Mouse (Mus musculus) intestine, embryonic 14.5 days (tissue): Measurements from ENCODE around the gene Ciart. TPM values are rescaled to one million over a fixed set of nuclear protein-coding genes. Genes with fewer than 3 reads are reported as not detected.

ENCODE experiments used
- ATAC-seq: fragments of 200-750 bp; cut with Nextera tagmentation; replicated peaks from 2 replicates; pipeline ENCODE4 v1.8.0; 2017; ENCODE audit warnings: low read depth, moderate number of reproducible peaks, moderate TSS enrichment, moderate library complexity; ENCODE audit not compliant: low FRiP score, low TSS enrichment
- DNase-seq: peaks from one replicate; pipeline ENCODE4 v3.0.0-alpha.2; 2018; ENCODE audit warnings: low spot score
- H3K27ac ChIP-seq: fragments of 300-500 bp; sonication (generic); 2 replicates; pipeline ENCODE4 v1.5.1; 2014; ENCODE audit warnings: low read depth, mild to moderate bottlenecking, control low read depth
- H3K27me3 ChIP-seq: fragments of 300-500 bp; sonication (generic); replicated peaks from 2 replicates; pipeline ENCODE4 v1.6.1; 2014; ENCODE audit warnings: low read length, control low read depth; ENCODE audit not compliant: control insufficient read depth, insufficient read depth
- H3K36me3 ChIP-seq: fragments of 300-500 bp; sonication (generic); 2 replicates; pipeline ENCODE4 v1.6.1; 2014; ENCODE audit warnings: low read length, control low read depth; ENCODE audit not compliant: control insufficient read depth, insufficient read depth
- H3K4me1 ChIP-seq: fragments of 300-500 bp; sonication (generic); replicated peaks from 2 replicates; pipeline ENCODE4 v1.6.1; 2014; ENCODE audit warnings: low read length, control low read depth, mixed read lengths; ENCODE audit not compliant: control insufficient read depth, insufficient read depth
- H3K4me2 ChIP-seq: fragments of 300-500 bp; sonication (generic); 2 replicates; pipeline ENCODE4 v1.6.1; 2014; ENCODE audit warnings: low read length
- H3K4me3 ChIP-seq: fragments of 300-500 bp; sonication (generic); 2 replicates; pipeline ENCODE4 v1.5.1; 2014; ENCODE audit warnings: low read depth, low read length, control low read depth, mixed read lengths
- H3K9ac ChIP-seq: fragments of 300-500 bp; sonication (generic); 2 replicates; pipeline ENCODE4 v1.6.1; 2014; ENCODE audit warnings: mild to moderate bottlenecking, low read length
- H3K9me3 ChIP-seq: fragments of 300-500 bp; sonication (generic); 2 replicates; pipeline ENCODE4 v1.6.1; 2016; ENCODE audit warnings: low read length, control low read depth; ENCODE audit not compliant: control insufficient read depth
- WGBS: fragments of 180-500 bp; shearing (Covaris S2); extraction: QIAGEN DNeasy Blood & Tissue Kit; methylation state at CpG from one replicate; pipeline ENCODE4 v1.1.7; 2014; 5-methylcytosine and 5-hydroxymethylcytosine counted together
- polyA plus RNA-seq: library from polyadenylated mRNA; unstranded; fragments of >200 nt; fragmentation: Nextera tagmentation; extraction: Ambion mirVana; gene quantifications from 2 replicates; pipeline ENCODE4 v1.2.1, GENCODE M21; 2014

The Ciart gene
- polyA plus RNA-seq, 1 experiment from 2014 or later: 6.7 TPM

- Histone ChIP-seq H3K27ac (peak within 1 kb of the TSS; percentile 57), H3K4me2 (peak within 1 kb of the TSS; percentile 62), H3K9ac (peak within 1 kb of the TSS; percentile 79), H3K36me3 (peaks cover 32% of the 10 kb centered on the region), H3K27me3 (no peaks in the 10 kb centered on the region), H3K4me3 (peak within 1 kb of the TSS; percentile 88), H3K9me3 (no peaks in the 10 kb centered on the region), H3K4me1 (peaks cover 5% of the 10 kb centered on the region; the same call in 1 of the 2 replicates)
- WGBS: under 1% methylated on average over 56 of the region's 56 CpGs
- ATAC-seq (peak; percentile 97), DNase-seq (peak; percentile 95)
Measured at GRCm38 (mm10) chr3:95855502-95856089, 26.5 kb downstream of the Ciart start, which contains the start of gene Prpf3. Gene Prpf3 (minus strand): TSS chr3:95855885.

- ATAC-seq (no peak), DNase-seq (no peak)
- H3K9ac ChIP-seq: no peak overlapping the region
- no peak overlapping the region for H3K4me2 ChIP-seq
- H3K36me3 ChIP-seq: peaks cover 74% of the 10 kb centered on the region
- no peak overlapping the region for H3K4me3 ChIP-seq
- peaks cover 5% of the 10 kb centered on the region; the same call in 1 of the 2 replicates for H3K4me1 ChIP-seq
- no peaks in the 10 kb centered on the region for H3K9me3 ChIP-seq
- no peaks in the 10 kb centered on the region for H3K27me3 ChIP-seq
- H3K27ac ChIP-seq: no peak overlapping the region
- WGBS: 93% methylated on average over 8 of the region's 8 CpGs
Measured at GRCm38 (mm10) chr3:95851317-95851716, 30.7 kb downstream of the Ciart start.

- Histone ChIP-seq H3K9me3 (no peaks in the 10 kb centered on the region), H3K4me1 (peaks cover 5% of the 10 kb centered on the region; the same call in 1 of the 2 replicates), H3K4me3 (no peak overlapping the region), H3K27ac (no peak overlapping the region), H3K36me3 (peaks cover 81% of the 10 kb centered on the region), H3K4me2 (no peak overlapping the region), H3K9ac (no peak overlapping the region), H3K27me3 (no peaks in the 10 kb centered on the region)
- 86% methylated on average over 4 of the region's 4 CpGs for WGBS
- no peak for DNase-seq
- ATAC-seq: no peak
Measured at GRCm38 (mm10) chr3:95850611-95851010, 31.4 kb downstream of the Ciart start.

- Histone ChIP-seq H3K27me3 (no peaks in the 10 kb centered on the region), H3K4me2 (no peak overlapping the region), H3K27ac (no peak overlapping the region), H3K4me3 (no peak overlapping the region), H3K4me1 (no peaks in the 10 kb centered on the region), H3K36me3 (peaks cover 92% of the 10 kb centered on the region), H3K9me3 (no peaks in the 10 kb centered on the region), H3K9ac (no peak overlapping the region)
- ATAC-seq (no peak), DNase-seq (no peak)
- WGBS: 88% methylated on average over 3 of the region's 3 CpGs
Measured at GRCm38 (mm10) chr3:95842503-95843214, 39.4 kb downstream of the Ciart start.

- H3K27ac ChIP-seq: no peak overlapping the region
- ATAC-seq: no peak
- H3K9ac ChIP-seq: no peak overlapping the region
- H3K4me3 ChIP-seq: no peak overlapping the region
- no peaks in the 10 kb centered on the region for H3K4me1 ChIP-seq
- H3K27me3 ChIP-seq: no peaks in the 10 kb centered on the region
- H3K9me3 ChIP-seq: no peaks in the 10 kb centered on the region
- DNase-seq: no peak
- no peak overlapping the region for H3K4me2 ChIP-seq
- 92% methylated on average over 2 of the region's 2 CpGs for WGBS
- H3K36me3 ChIP-seq: peaks cover 90% of the 10 kb centered on the region
Measured at GRCm38 (mm10) chr3:95839250-95839649, 42.8 kb downstream of the Ciart start.

- H3K27me3 ChIP-seq: no peaks in the 10 kb centered on the region
- no peak for DNase-seq
- no peak overlapping the region for H3K4me2 ChIP-seq
- ATAC-seq: no peak
- H3K4me3 ChIP-seq: no peak overlapping the region
- no peak overlapping the region for H3K27ac ChIP-seq
- WGBS: 97% methylated on average over 4 of the region's 4 CpGs
- H3K36me3 ChIP-seq: peaks cover 65% of the 10 kb centered on the region
- no peaks in the 10 kb centered on the region for H3K9me3 ChIP-seq
- H3K9ac ChIP-seq: no peak overlapping the region
- H3K4me1 ChIP-seq: no peaks in the 10 kb centered on the region
Measured at GRCm38 (mm10) chr3:95829053-95829452, 53.0 kb downstream of the Ciart start.

Other genes starting within 250 kb of the Ciart start
- 49.8 and 57.5 TPM in 2 replicates for gene Mcl1, start 223.5 kb downstream of the Ciart start, polyA plus RNA-seq
- gene Adamtsl4, start 194.3 kb downstream of the Ciart start, polyA plus RNA-seq: 1.2 and 2.6 TPM in 2 replicates
- 23.2 and 26.3 TPM in 2 replicates for gene Ecm1, start 142.7 kb downstream of the Ciart start, polyA plus RNA-seq
- gene Tars2, start 122.0 kb downstream of the Ciart start, polyA plus RNA-seq: 55.4 and 55.8 TPM in 2 replicates
- gene Rprd2, start 63.4 kb downstream of the Ciart start, polyA plus RNA-seq: 19.8 and 21.2 TPM in 2 replicates
- gene Prpf3, start 26.4 kb downstream of the Ciart start, polyA plus RNA-seq: 50.3 and 54.0 TPM in 2 replicates
- 342 and 343 TPM in 2 replicates for gene Mrps21, start 10.7 kb downstream of the Ciart start, polyA plus RNA-seq
- gene BC028528, start 9.8 kb upstream of the Ciart start, polyA plus RNA-seq: 20.8 and 23.9 TPM in 2 replicates
- gene Aph1a, start 11.7 kb upstream of the Ciart start, polyA plus RNA-seq: 40.4 and 44.1 TPM in 2 replicates
- 2.7 and 4.3 TPM in 2 replicates for gene Car14, start 22.4 kb upstream of the Ciart start, polyA plus RNA-seq
- 54.3 and 61.2 TPM in 2 replicates for gene Anp32e, start 47.0 kb upstream of the Ciart start, polyA plus RNA-seq
- gene Plekho1, start 113.8 kb upstream of the Ciart start, polyA plus RNA-seq: 33.3 and 35.0 TPM in 2 replicates
- gene Vps45, start 176.2 kb upstream of the Ciart start, polyA plus RNA-seq: 20.6 and 25.8 TPM in 2 replicates
- gene Otud7b, start 222.3 kb upstream of the Ciart start, polyA plus RNA-seq: 14.0 and 14.8 TPM in 2 replicates